Mouse (Mus musculus) heart, embryonic 14.5 days (tissue): ENCODE data around the gene Aldh16a1. TPM values are rescaled to one million over a fixed set of nuclear protein-coding genes. Genes with fewer than 3 reads are reported as not detected.

ENCODE experiments used
- ATAC-seq: fragments of 200-750 bp; cut with Nextera tagmentation; 2 replicates; pipeline ENCODE4 v1.8.0; 2017; ENCODE audit warnings: low read depth, moderate TSS enrichment; ENCODE audit not compliant: insufficient number of reproducible peaks, insufficient read depth, low FRiP score
- H3K27ac ChIP-seq, 2 experiments: fragments of 200-500 bp in 1 of 2; fragments of 300-500 bp in 1 of 2; sonication (generic) in 1 of 2; replicated peaks in 1 of 2; 2 replicates each; pipeline ENCODE4 v1.5.1; 2012 to 2014; ENCODE audit warnings: low read depth in 2 of 2, low read length in 2 of 2, control low read depth in 1 of 2, mild to moderate bottlenecking in 1 of 2, mixed read lengths in 1 of 2; ENCODE audit not compliant: control insufficient read depth in 1 of 2, insufficient read depth in 1 of 2
- H3K27me3 ChIP-seq: fragments of 300-500 bp; sonication (generic); 2 replicates; pipeline ENCODE4 v1.6.1; 2014; ENCODE audit warnings: mild to moderate bottlenecking, low read length, control low read depth; ENCODE audit not compliant: control insufficient read depth, insufficient read depth
- H3K36me3 ChIP-seq: fragments of 300-500 bp; sonication (generic); 2 replicates; pipeline ENCODE4 v1.6.1; 2014; ENCODE audit warnings: mild to moderate bottlenecking, control low read depth, low read length, mixed read lengths; ENCODE audit not compliant: control insufficient read depth, insufficient read depth
- H3K4me1 ChIP-seq, 2 experiments: fragments of 200-500 bp in 1 of 2; fragments of 300-500 bp in 1 of 2; sonication (generic) in 1 of 2; 2 replicates each; pipeline ENCODE4 v1.6.1; 2012 to 2014; ENCODE audit warnings: low read length in 2 of 2, control low read depth in 1 of 2, mixed read lengths in 1 of 2; ENCODE audit not compliant: control insufficient read depth in 2 of 2, insufficient read depth in 2 of 2
- H3K4me2 ChIP-seq: fragments of 300-500 bp; sonication (generic); 2 replicates; pipeline ENCODE4 v1.6.1; 2014; ENCODE audit warnings: mild to moderate bottlenecking, low read length
- H3K4me3 ChIP-seq, 2 experiments: fragments of 200-500 bp in 1 of 2; fragments of 300-500 bp in 1 of 2; sonication (generic) in 1 of 2; 2 replicates each; pipeline ENCODE4 v1.5.1; 2012 to 2014; ENCODE audit warnings: low read length in 2 of 2, mild to moderate bottlenecking in 2 of 2, control low read depth in 1 of 2, low read depth in 1 of 2, moderate library complexity in 1 of 2; ENCODE audit not compliant: control insufficient read depth in 1 of 2, insufficient read depth in 1 of 2
- H3K9ac ChIP-seq: fragments of 300-500 bp; sonication (generic); 2 replicates; pipeline ENCODE4 v1.6.1; 2014; ENCODE audit warnings: mild to moderate bottlenecking, low read length
- H3K9me3 ChIP-seq: fragments of 300-500 bp; sonication (generic); 2 replicates; pipeline ENCODE4 v1.6.1; 2016; ENCODE audit warnings: low read length, control low read depth; ENCODE audit not compliant: control insufficient read depth
- WGBS: fragments of 180-500 bp; shearing (Covaris S2); extraction: QIAGEN DNeasy Blood & Tissue Kit; methylation state at CpG from one replicate; pipeline ENCODE4 v1.1.7; 2014; 5-methylcytosine and 5-hydroxymethylcytosine counted together
- polyA plus RNA-seq: library from polyadenylated mRNA; unstranded; fragments of >200 nt; fragmentation: Nextera tagmentation; extraction: Ambion mirVana; gene quantifications from 2 replicates; pipeline ENCODE4 v1.2.1, GENCODE M21; 2014

The Aldh16a1 gene
- polyA plus RNA-seq, 1 experiment from 2014 or later = 31.2 TPM

- no peaks in the 10 kb centered on the region for H3K27me3 ChIP-seq
- H3K9ac ChIP-seq = peak overlapping the region; percentile 99
- peak overlapping the region; percentile 81 to 89 for H3K4me3 ChIP-seq
- H3K27ac ChIP-seq = 0 out of 4 replicates have a peak overlapping the region, but pooled peaks of 1 of the 2 experiments have one; percentile 85
- H3K9me3 ChIP-seq = no peaks in the 10 kb centered on the region
- H3K4me1 ChIP-seq = peaks cover 20 to 33% of the 10 kb centered on the region in 2 experiments
- peaks cover 83% of the 10 kb centered on the region for H3K36me3 ChIP-seq
- WGBS = 82% methylated on average over 15 of the region's 15 CpGs
- no peak for ATAC-seq
- peak overlapping the region; percentile 71 for H3K4me2 ChIP-seq
Measured at GRCm38 (mm10) chr7:45122561-45123185, 31.7 kb downstream of the Aldh16a1 start.

- peaks cover 16 to 27% of the 10 kb centered on the region in 2 experiments for H3K4me1 ChIP-seq
- peak overlapping the region; percentile 4; the same call in 1 of the 2 replicates for H3K4me2 ChIP-seq
- peak overlapping the region; percentile 52 for H3K9ac ChIP-seq
- ATAC-seq = no peak
- no peaks in the 10 kb centered on the region for H3K27me3 ChIP-seq
- peak overlapping the region in 1 of 2 experiments; percentile 33; a peak in 2 of 4 replicates for H3K27ac ChIP-seq
- peaks cover 77% of the 10 kb centered on the region for H3K36me3 ChIP-seq
- H3K9me3 ChIP-seq = no peaks in the 10 kb centered on the region
- H3K4me3 ChIP-seq = no peak overlapping the region
Measured at GRCm38 (mm10) chr7:45121966-45122365, 32.4 kb downstream of the Aldh16a1 start.

- Histone ChIP-seq H3K4me2 (0 out of 2 replicates have a peak overlapping the region, but pooled peaks have one; percentile 4), H3K27me3 (no peaks in the 10 kb centered on the region), H3K4me3 (no peak overlapping the region), H3K9me3 (no peaks in the 10 kb centered on the region), H3K9ac (peak overlapping the region; percentile 52), H3K4me1 (peaks cover 11 to 21% of the 10 kb centered on the region in 2 experiments), H3K36me3 (peaks cover 71% of the 10 kb centered on the region), H3K27ac (peak overlapping the region in 1 of 2 experiments; percentile 33; a peak in 2 of 4 replicates)
- ATAC-seq = no peak
- WGBS = 47% methylated on average over 8 of the region's 8 CpGs
Measured at GRCm38 (mm10) chr7:45121404-45121803, 33.0 kb downstream of the Aldh16a1 start.

- Histone ChIP-seq H3K27me3 (no peaks in the 10 kb centered on the region), H3K9me3 (no peaks in the 10 kb centered on the region), H3K4me1 (peaks cover 10 to 21% of the 10 kb centered on the region in 2 experiments), H3K4me2 (no peak overlapping the region), H3K36me3 (peaks cover 58% of the 10 kb centered on the region), H3K27ac (no peak overlapping the region), H3K9ac (no peak overlapping the region), H3K4me3 (no peak overlapping the region)
- ATAC-seq = no peak
- WGBS = 75% methylated on average over 5 of the region's 5 CpGs
Measured at GRCm38 (mm10) chr7:45119780-45120709, 34.3 kb downstream of the Aldh16a1 start.

- H3K27me3 ChIP-seq = no peaks in the 10 kb centered on the region
- H3K4me2 ChIP-seq = no peak overlapping the region
- H3K9ac ChIP-seq = no peak overlapping the region
- H3K9me3 ChIP-seq = no peaks in the 10 kb centered on the region
- no peak overlapping the region for H3K27ac ChIP-seq
- no peak for ATAC-seq
- no peak overlapping the region for H3K4me3 ChIP-seq
- H3K36me3 ChIP-seq = peaks cover 54% of the 10 kb centered on the region
- WGBS = 87% methylated on average over 6 of the region's 6 CpGs
- peaks cover 10 to 24% of the 10 kb centered on the region in 2 experiments for H3K4me1 ChIP-seq
Measured at GRCm38 (mm10) chr7:45118336-45118735, 36.0 kb downstream of the Aldh16a1 start.

GRCm38 (mm10) chr7:45117566-45117965 lies 36.8 kb downstream of the Aldh16a1 start:
- Histone ChIP-seq H3K9ac (no peak overlapping the region), H3K4me3 (no peak overlapping the region)
- 78% methylated on average over 8 of the region's 8 CpGs for WGBS

GRCm38 (mm10) chr7:45113476-45113875 lies 40.9 kb downstream of the Aldh16a1 start:
- WGBS = 13% methylated on average over 2 of the region's 2 CpGs
- Histone ChIP-seq H3K9ac (no peak overlapping the region), H3K36me3 (peaks cover 8% of the 10 kb centered on the region; the same call in 1 of the 2 replicates), H3K4me3 (no peak overlapping the region), H3K9me3 (no peaks in the 10 kb centered on the region), H3K27me3 (no peaks in the 10 kb centered on the region), H3K4me2 (no peak overlapping the region), H3K27ac (peak overlapping the region; percentile 28 to 63; a peak in 2 of 4 replicates), H3K4me1 (peaks cover 6 to 8% of the 10 kb centered on the region in 2 experiments; a peak in 3 of 4 replicates)
- no peak for ATAC-seq

More at GRCm38 (mm10) chr7:45117566-45117965, 36.8 kb downstream of the Aldh16a1 start:
- H3K27ac ChIP-seq = no peak overlapping the region
- no peaks in the 10 kb centered on the region for H3K27me3 ChIP-seq
- no peak for ATAC-seq
- no peak overlapping the region for H3K4me2 ChIP-seq
- H3K9me3 ChIP-seq = no peaks in the 10 kb centered on the region
- peaks cover 6 to 18% of the 10 kb centered on the region in 2 experiments; a peak in 3 of 4 replicates for H3K4me1 ChIP-seq
- peaks cover 47% of the 10 kb centered on the region for H3K36me3 ChIP-seq
